Mouse (Mus musculus): ENCODE measurements around the gene Hrnr. TPM values are rescaled to one million over a fixed set of nuclear protein-coding genes. Genes with fewer than 3 reads are reported as not detected.

Hrnr gene
- polyA plus RNA-seq (2015; fragmentation: Nextera tagmentation; extraction: Ambion mirVana), result 0.10 and 0.14 TPM in 2 replicates

GRCm38 (mm10) chr3:93319449-93319848 is at the start of gene Hrnr:
Gene Hrnr (plus strand): TSS chr3:93319749.
- H3K9ac ChIP-seq, result no peak within 1 kb of the TSS
- no peak within 1 kb of the TSS for H3K4me3 ChIP-seq
- WGBS, result 76% methylated on average over 2 of the region's 2 CpGs
- no peaks in the 10 kb centered on the region for H3K36me3 ChIP-seq
- H3K4me1 ChIP-seq, result no peaks in the 10 kb centered on the region
- H3K27ac ChIP-seq, result no peak within 1 kb of the TSS
- ATAC-seq (ENCODE audit: insufficient number of reproducible peaks, insufficient read depth, low FRiP score, low TSS enrichment, low read depth), result no peak
- H3K9me3 ChIP-seq, result no peaks in the 10 kb centered on the region
- H3K27me3 ChIP-seq, result no peaks in the 10 kb centered on the region
- no peak within 1 kb of the TSS for H3K4me2 ChIP-seq

GRCm38 (mm10) chr3:93273223-93273622 is 46.3 kb upstream of the Hrnr start, which contains the start of gene Flg:
Gene Flg (plus strand): TSS chr3:93273523.
- Histone ChIP-seq H3K27ac (no peak within 1 kb of the TSS), H3K4me1 (no peaks in the 10 kb centered on the region), H3K36me3 (no peaks in the 10 kb centered on the region), H3K9ac (no peak within 1 kb of the TSS), H3K27me3 (no peaks in the 10 kb centered on the region), H3K4me2 (no peak within 1 kb of the TSS), H3K4me3 (no peak within 1 kb of the TSS), H3K9me3 (no peaks in the 10 kb centered on the region)
- ATAC-seq (ENCODE audit: insufficient number of reproducible peaks, insufficient read depth, low FRiP score, low TSS enrichment, low read depth), result no peak
- 82% methylated on average over 2 of the region's 2 CpGs for WGBS

- no peak overlapping the region for H3K27ac ChIP-seq
- 75% methylated on average over 2 of the region's 2 CpGs for whole genome bisulfite sequencing
Observed at GRCm38 (mm10) chr3:93297542-93297941, 22.0 kb upstream of the Hrnr start.

GRCm38 (mm10) chr3:93299832-93300231 is 19.7 kb upstream of the Hrnr start:
- Histone ChIP-seq H3K9me3 (no peaks in the 10 kb centered on the region), H3K4me1 (no peaks in the 10 kb centered on the region), H3K27me3 (no peaks in the 10 kb centered on the region), H3K36me3 (no peaks in the 10 kb centered on the region), H3K27ac (no peak overlapping the region), H3K4me3 (no peak overlapping the region), H3K9ac (no peak overlapping the region), H3K4me2 (no peak overlapping the region)
- ATAC-seq (ENCODE audit: insufficient number of reproducible peaks, insufficient read depth, low FRiP score, low TSS enrichment, low read depth), result no peak
- 85% methylated on average over 6 of the region's 6 CpGs for WGBS

More at GRCm38 (mm10) chr3:93297542-93297941, 22.0 kb upstream of the Hrnr start:
- Histone ChIP-seq H3K9me3 (no peaks in the 10 kb centered on the region), H3K4me1 (no peaks in the 10 kb centered on the region), H3K36me3 (no peaks in the 10 kb centered on the region), H3K4me3 (no peak overlapping the region), H3K4me2 (no peak overlapping the region), H3K9ac (no peak overlapping the region), H3K27me3 (no peaks in the 10 kb centered on the region)
- ATAC-seq (ENCODE audit: insufficient number of reproducible peaks, insufficient read depth, low FRiP score, low TSS enrichment, low read depth), result no peak

- Histone ChIP-seq H3K36me3 (no peaks in the 10 kb centered on the region), H3K9me3 (no peaks in the 10 kb centered on the region), H3K27ac (no peak overlapping the region), H3K4me2 (no peak overlapping the region), H3K4me3 (no peak overlapping the region), H3K9ac (no peak overlapping the region), H3K4me1 (no peaks in the 10 kb centered on the region), H3K27me3 (no peaks in the 10 kb centered on the region)
- ATAC-seq (ENCODE audit: insufficient number of reproducible peaks, insufficient read depth, low FRiP score, low TSS enrichment, low read depth), result no peak
- 69% methylated on average over 3 of the region's 3 CpGs for WGBS
Observed at GRCm38 (mm10) chr3:93301896-93302295, 17.7 kb upstream of the Hrnr start.

GRCm38 (mm10) chr3:93306142-93306541 is 13.4 kb upstream of the Hrnr start:
- ATAC-seq (ENCODE audit: insufficient number of reproducible peaks, insufficient read depth, low FRiP score, low TSS enrichment, low read depth), result no peak
- 72% methylated on average over 2 of the region's 2 CpGs for WGBS
- H3K9me3 ChIP-seq, result no peaks in the 10 kb centered on the region
- H3K4me3 ChIP-seq, result no peak overlapping the region
- H3K27me3 ChIP-seq, result no peaks in the 10 kb centered on the region
- no peak overlapping the region for H3K4me2 ChIP-seq
- no peak overlapping the region for H3K27ac ChIP-seq
- H3K4me1 ChIP-seq, result no peaks in the 10 kb centered on the region
- no peaks in the 10 kb centered on the region for H3K36me3 ChIP-seq
- H3K9ac ChIP-seq, result no peak overlapping the region

- H3K27ac ChIP-seq, result no peak overlapping the region
- no peak for ATAC-seq (ENCODE audit: insufficient number of reproducible peaks, insufficient read depth, low FRiP score, low TSS enrichment, low read depth)
- H3K4me1 ChIP-seq, result no peaks in the 10 kb centered on the region
- H3K4me3 ChIP-seq, result no peak overlapping the region
- H3K4me2 ChIP-seq, result no peak overlapping the region
- H3K36me3 ChIP-seq, result no peaks in the 10 kb centered on the region
- H3K9me3 ChIP-seq, result no peaks in the 10 kb centered on the region
- H3K9ac ChIP-seq, result no peak overlapping the region
- H3K27me3 ChIP-seq, result no peaks in the 10 kb centered on the region
- WGBS, result 50% methylated on average over 3 of the region's 3 CpGs
Observed at GRCm38 (mm10) chr3:93311371-93311770, 8.2 kb upstream of the Hrnr start.

- Histone ChIP-seq H3K36me3 (no peaks in the 10 kb centered on the region), H3K4me3 (no peak overlapping the region), H3K27me3 (no peaks in the 10 kb centered on the region), H3K9me3 (no peaks in the 10 kb centered on the region), H3K27ac (no peak overlapping the region), H3K4me1 (no peaks in the 10 kb centered on the region), H3K9ac (no peak overlapping the region), H3K4me2 (no peak overlapping the region)
- WGBS, result 97% methylated on average over 1 of the region's 1 CpGs
- ATAC-seq (ENCODE audit: insufficient number of reproducible peaks, insufficient read depth, low FRiP score, low TSS enrichment, low read depth), result no peak
Observed at GRCm38 (mm10) chr3:93314388-93314787, 5.2 kb upstream of the Hrnr start.

GRCm38 (mm10) chr3:93337749-93338148 is 18.2 kb downstream of the Hrnr start:
- Histone ChIP-seq H3K36me3 (no peaks in the 10 kb centered on the region), H3K27me3 (no peaks in the 10 kb centered on the region), H3K4me2 (no peak overlapping the region), H3K9ac (no peak overlapping the region), H3K4me1 (no peaks in the 10 kb centered on the region), H3K4me3 (no peak overlapping the region), H3K9me3 (no peaks in the 10 kb centered on the region), H3K27ac (no peak overlapping the region)
- ATAC-seq (ENCODE audit: insufficient number of reproducible peaks, insufficient read depth, low FRiP score, low TSS enrichment, low read depth), result no peak

GRCm38 (mm10) chr3:93340021-93340420 is 20.5 kb downstream of the Hrnr start:
- Histone ChIP-seq H3K9me3 (no peaks in the 10 kb centered on the region), H3K36me3 (no peaks in the 10 kb centered on the region), H3K4me3 (no peak overlapping the region), H3K4me1 (no peaks in the 10 kb centered on the region), H3K27ac (no peak overlapping the region), H3K27me3 (no peaks in the 10 kb centered on the region), H3K4me2 (no peak overlapping the region), H3K9ac (no peak overlapping the region)
- ATAC-seq (ENCODE audit: insufficient number of reproducible peaks, insufficient read depth, low FRiP score, low TSS enrichment, low read depth), result no peak
- WGBS, result 85% methylated on average over 4 of the region's 4 CpGs

GRCm38 (mm10) chr3:93346896-93347295 is 27.3 kb downstream of the Hrnr start:
- Histone ChIP-seq H3K27ac (no peak overlapping the region), H3K9ac (no peak overlapping the region), H3K36me3 (no peaks in the 10 kb centered on the region), H3K4me1 (no peaks in the 10 kb centered on the region), H3K4me2 (no peak overlapping the region), H3K27me3 (no peaks in the 10 kb centered on the region), H3K9me3 (no peaks in the 10 kb centered on the region), H3K4me3 (no peak overlapping the region)
- ATAC-seq (ENCODE audit: insufficient number of reproducible peaks, insufficient read depth, low FRiP score, low TSS enrichment, low read depth), result no peak
- WGBS, result 62% methylated on average over 2 of the region's 2 CpGs

GRCm38 (mm10) chr3:93360045-93360444 is 40.5 kb downstream of the Hrnr start:
- H3K9ac ChIP-seq, result no peak overlapping the region
- no peaks in the 10 kb centered on the region for H3K36me3 ChIP-seq
- 16% methylated on average over 7 of the region's 7 CpGs for WGBS
- no peak overlapping the region for H3K4me3 ChIP-seq
- no peak for ATAC-seq (ENCODE audit: insufficient number of reproducible peaks, insufficient read depth, low FRiP score, low TSS enrichment, low read depth)
- peaks cover 7% of the 10 kb centered on the region; the same call in 1 of the 2 replicates for H3K4me1 ChIP-seq
- no peak overlapping the region for H3K27ac ChIP-seq
- H3K27me3 ChIP-seq, result peaks cover 5% of the 10 kb centered on the region; the same call in 1 of the 2 replicates
- H3K9me3 ChIP-seq, result no peaks in the 10 kb centered on the region
- H3K4me2 ChIP-seq, result no peak overlapping the region

All from embryonic facial prominence, embryonic 13.5 days (tissue).